Mouse (Mus musculus): Measurements from ENCODE around the gene Tax1bp1. TPM values are rescaled to one million over a fixed set of nuclear protein-coding genes. Genes with fewer than 3 reads are reported as not detected.
A peak's percentile ranks its signal among the peaks of the same experiment; 100 is the strongest.

The Tax1bp1 gene
- polyA plus RNA-seq, 1 experiment from 2014 or later, result 144 TPM

- Histone ChIP-seq H3K9me3 (replicated peaks) (no peaks in the 10 kb centered on the region), H3K4me3 (no peak overlapping the region), H3K4me2 (replicated peaks) (no peak overlapping the region), H3K36me3 (no peaks in the 10 kb centered on the region), H3K4me1 (peaks cover 6% of the 10 kb centered on the region; the same call in 1 of the 2 replicates), H3K9ac (no peak overlapping the region), H3K27me3 (no peaks in the 10 kb centered on the region), H3K27ac (no peak overlapping the region)
- 80% methylated on average over 10 of the region's 10 CpGs for WGBS
- ATAC-seq (ENCODE audit: low FRiP score), result no peak
Measured at GRCm38 (mm10) chr6:52790316-52790715, 76.8 kb downstream of the Tax1bp1 start.

DNA sequence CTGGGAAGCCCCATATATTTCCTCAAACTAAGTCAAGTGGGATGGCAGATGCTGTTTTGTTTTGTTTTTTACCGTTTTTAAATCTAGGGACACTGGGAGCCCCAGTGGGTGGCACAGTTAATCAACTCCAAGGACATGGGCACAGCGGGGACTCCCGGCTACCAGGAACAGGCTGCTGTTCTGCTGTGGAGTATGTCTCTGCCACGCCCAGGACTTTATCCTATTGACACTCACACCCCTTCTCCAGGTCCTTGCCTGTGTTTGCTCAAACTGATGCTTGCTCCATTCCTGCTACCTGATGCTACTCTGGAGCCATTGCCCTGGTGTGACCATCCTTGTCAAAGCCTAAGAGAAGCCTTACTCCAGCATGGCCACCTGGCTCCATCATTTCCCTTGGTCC is 77.3 kb downstream of the Tax1bp1 start:
- Histone ChIP-seq H3K4me1 (peaks cover 9% of the 10 kb centered on the region; the same call in 1 of the 2 replicates), H3K4me2 (replicated peaks) (no peak overlapping the region), H3K27me3 (no peaks in the 10 kb centered on the region), H3K4me3 (no peak overlapping the region), H3K36me3 (no peaks in the 10 kb centered on the region), H3K9ac (no peak overlapping the region), H3K27ac (no peak overlapping the region), H3K9me3 (replicated peaks) (no peaks in the 10 kb centered on the region)
- WGBS, result 74% methylated on average over 4 of the region's 4 CpGs
- ATAC-seq (ENCODE audit: low FRiP score), result no peak

- no peaks in the 10 kb centered on the region for H3K27me3 ChIP-seq
- peaks cover 18% of the 10 kb centered on the region for H3K4me1 ChIP-seq
- no peak overlapping the region for H3K4me3 ChIP-seq
- WGBS, result 82% methylated on average over 3 of the region's 3 CpGs
- no peak overlapping the region for H3K4me2 ChIP-seq (replicated peaks)
- H3K9me3 ChIP-seq (replicated peaks), result no peaks in the 10 kb centered on the region
- ATAC-seq (ENCODE audit: low FRiP score), result no peak
- no peak overlapping the region for H3K27ac ChIP-seq
- H3K36me3 ChIP-seq, result no peaks in the 10 kb centered on the region
- H3K9ac ChIP-seq, result no peak overlapping the region
Measured at GRCm38 (mm10) chr6:52792455-52792854, 78.9 kb downstream of the Tax1bp1 start.

- Histone ChIP-seq H3K4me1 (peaks cover 15% of the 10 kb centered on the region), H3K36me3 (no peaks in the 10 kb centered on the region), H3K27me3 (no peaks in the 10 kb centered on the region), H3K27ac (no peak overlapping the region), H3K9ac (no peak overlapping the region), H3K4me3 (no peak overlapping the region), H3K9me3 (replicated peaks) (no peaks in the 10 kb centered on the region), H3K4me2 (replicated peaks) (no peak overlapping the region)
- ATAC-seq (ENCODE audit: low FRiP score), result no peak
- WGBS, result 72% methylated on average over 16 of the region's 16 CpGs
Measured at GRCm38 (mm10) chr6:52795029-52795841, 81.7 kb downstream of the Tax1bp1 start.

DNA sequence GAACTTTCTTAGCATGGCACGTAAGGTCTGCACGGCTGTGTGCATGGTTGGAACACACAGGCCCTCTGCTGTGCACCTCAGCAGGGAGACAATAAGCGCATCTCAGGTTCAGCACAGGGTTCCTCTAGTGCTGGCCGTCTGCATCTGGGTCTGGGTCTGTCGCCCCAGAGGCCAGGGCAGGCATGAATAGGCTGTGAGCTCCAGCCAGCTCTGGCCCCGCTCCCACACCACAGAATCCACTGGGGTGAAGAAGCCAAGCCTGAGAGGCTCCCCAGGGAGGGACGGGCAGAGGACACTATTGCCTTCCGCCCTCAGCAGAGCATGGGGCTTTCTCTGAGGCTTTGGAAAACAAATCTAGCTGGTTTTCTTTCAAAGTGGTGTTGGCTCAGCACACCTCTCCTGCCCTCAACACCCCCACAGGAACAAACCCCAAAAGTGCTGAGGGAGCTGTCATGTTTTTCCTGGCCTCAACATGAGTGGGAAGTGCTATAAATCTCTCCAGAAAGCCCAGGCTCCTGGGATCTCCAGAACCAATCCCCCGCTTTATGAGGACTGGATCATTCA is 82.6 kb downstream of the Tax1bp1 start:
- ATAC-seq (ENCODE audit: low FRiP score), result no peak
- Histone ChIP-seq H3K36me3 (no peaks in the 10 kb centered on the region), H3K4me2 (replicated peaks) (no peak overlapping the region), H3K27ac (0 out of 2 replicates have a peak overlapping the region, but pooled peaks have one; percentile 23), H3K9ac (no peak overlapping the region), H3K4me1 (peaks cover 15% of the 10 kb centered on the region), H3K27me3 (no peaks in the 10 kb centered on the region), H3K4me3 (no peak overlapping the region), H3K9me3 (replicated peaks) (no peaks in the 10 kb centered on the region)
- WGBS, result 65% methylated on average over 9 of the region's 9 CpGs

DNA sequence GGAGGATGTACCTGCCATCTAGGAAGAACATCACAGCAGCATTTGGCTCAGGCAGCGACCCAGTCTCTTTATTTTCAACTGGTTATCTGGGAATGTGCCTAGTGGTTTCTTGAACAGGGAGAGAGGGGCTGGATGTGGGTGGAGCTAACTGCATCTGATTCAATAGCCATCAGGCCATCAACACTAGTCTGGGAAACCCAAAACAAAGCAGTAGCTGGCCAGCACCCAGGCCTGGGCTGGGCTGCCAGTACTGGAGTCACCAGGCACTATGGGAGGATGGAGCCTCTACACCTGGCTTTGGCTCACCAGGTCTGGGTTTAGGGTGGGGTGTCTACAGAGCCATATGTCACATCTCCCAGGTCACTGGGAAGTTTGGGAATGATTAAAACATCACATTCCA is 83.2 kb downstream of the Tax1bp1 start:
- Histone ChIP-seq H3K9me3 (replicated peaks) (no peaks in the 10 kb centered on the region), H3K4me3 (no peak overlapping the region), H3K4me2 (replicated peaks) (no peak overlapping the region), H3K4me1 (peaks cover 15% of the 10 kb centered on the region), H3K27ac (no peak overlapping the region), H3K9ac (no peak overlapping the region), H3K36me3 (no peaks in the 10 kb centered on the region), H3K27me3 (no peaks in the 10 kb centered on the region)
- ATAC-seq (ENCODE audit: low FRiP score), result no peak
- 68% methylated on average over 1 of the region's 1 CpGs for WGBS

GRCm38 (mm10) chr6:52797252-52797800 is 83.8 kb downstream of the Tax1bp1 start:
- Histone ChIP-seq H3K9me3 (replicated peaks) (no peaks in the 10 kb centered on the region), H3K9ac (no peak overlapping the region), H3K27ac (no peak overlapping the region), H3K4me2 (replicated peaks) (no peak overlapping the region), H3K4me3 (no peak overlapping the region), H3K36me3 (no peaks in the 10 kb centered on the region), H3K4me1 (peaks cover 15% of the 10 kb centered on the region), H3K27me3 (no peaks in the 10 kb centered on the region)
- 50% methylated on average over 6 of the region's 6 CpGs for WGBS
- ATAC-seq (ENCODE audit: low FRiP score), result no peak

DNA sequence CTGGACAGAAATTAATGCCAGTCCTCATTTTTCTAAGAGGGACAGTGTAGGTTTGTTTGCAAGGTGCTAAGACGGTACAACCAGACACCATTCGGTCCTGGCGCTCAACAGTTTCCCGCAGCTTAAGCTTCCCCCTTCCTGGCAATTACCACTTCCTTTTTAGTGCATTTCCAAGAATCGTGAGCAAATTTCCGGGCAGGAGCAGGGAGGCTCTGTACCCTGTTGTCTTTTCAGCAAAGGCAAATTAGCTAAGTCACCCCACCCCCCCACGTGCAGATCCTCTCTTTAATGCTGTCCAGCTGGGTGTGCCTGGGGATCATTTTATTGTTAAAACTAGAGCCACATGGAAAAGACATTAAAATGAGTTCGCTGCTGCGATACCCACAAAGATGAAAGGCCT is 88.7 kb downstream of the Tax1bp1 start:
- peaks cover 4% of the 10 kb centered on the region; the same call in 1 of the 2 replicates for H3K4me1 ChIP-seq
- WGBS, result 60% methylated on average over 9 of the region's 9 CpGs
- no peak overlapping the region for H3K27ac ChIP-seq
- H3K9ac ChIP-seq, result no peak overlapping the region
- H3K4me2 ChIP-seq (replicated peaks), result no peak overlapping the region
- no peaks in the 10 kb centered on the region for H3K27me3 ChIP-seq
- no peak for ATAC-seq (ENCODE audit: low FRiP score)
- no peaks in the 10 kb centered on the region for H3K9me3 ChIP-seq (replicated peaks)
- no peaks in the 10 kb centered on the region for H3K36me3 ChIP-seq
- H3K4me3 ChIP-seq, result no peak overlapping the region

GRCm38 (mm10) chr6:52805237-52805856 is 91.8 kb downstream of the Tax1bp1 start:
- Histone ChIP-seq H3K36me3 (no peaks in the 10 kb centered on the region), H3K4me1 (no peaks in the 10 kb centered on the region; the same call in 1 of the 2 replicates), H3K27ac (no peak overlapping the region), H3K4me2 (replicated peaks) (no peak overlapping the region), H3K27me3 (no peaks in the 10 kb centered on the region), H3K9ac (no peak overlapping the region), H3K9me3 (replicated peaks) (no peaks in the 10 kb centered on the region), H3K4me3 (no peak overlapping the region)
- no peak for ATAC-seq (ENCODE audit: low FRiP score)
- 95% methylated on average over 3 of the region's 3 CpGs for WGBS

Other genes with a start within 250 kb of the Tax1bp1 start
- 63.8 and 66.7 TPM in 2 replicates for gene Hibadh, start 73.3 kb upstream of the Tax1bp1 start, polyA plus RNA-seq (2016; fragmentation: Nextera tagmentation; extraction: Ambion mirVana)